Mouse (Mus musculus) liver, embryonic 13.5 days (tissue): ENCODE measurements at regions not wholly inside any gene's neighbourhood (a gene's known extent, or its start where the extent isn't known, plus 50 kb on each side); places are given as distances from the start of the nearest gene placed in this dataset.

Experiments
- ATAC-seq: fragments of 200-750 bp; cut with Nextera tagmentation; 2 replicates; pipeline ENCODE4 v1.8.0; 2017; ENCODE audit warnings: low read depth, mild to moderate bottlenecking, moderate number of reproducible peaks, moderate library complexity
- DNase-seq: peaks from one replicate; pipeline ENCODE4 v3.0.0; 2022
- H3K27ac ChIP-seq: fragments of 300-500 bp; sonication (generic); 2 replicates; pipeline ENCODE4 v1.5.1; 2015; ENCODE audit warnings: moderate library complexity, mild to moderate bottlenecking, inconsistent platforms
- H3K27me3 ChIP-seq: fragments of 300-500 bp; sonication (generic); 2 replicates; pipeline ENCODE4 v1.6.1; 2015; ENCODE audit warnings: mild to moderate bottlenecking, inconsistent platforms
- H3K36me3 ChIP-seq: fragments of 300-500 bp; sonication (generic); 2 replicates; pipeline ENCODE4 v1.6.1; 2015; ENCODE audit warnings: mild to moderate bottlenecking, inconsistent platforms
- H3K4me1 ChIP-seq: fragments of 300-500 bp; sonication (generic); replicated peaks from 2 replicates; pipeline ENCODE4 v1.6.1; 2015; ENCODE audit warnings: inconsistent platforms
- H3K4me2 ChIP-seq: fragments of 300-500 bp; sonication (generic); 2 replicates; pipeline ENCODE4 v1.6.1; 2015; ENCODE audit warnings: inconsistent platforms, mild to moderate bottlenecking, moderate library complexity
- H3K4me3 ChIP-seq: fragments of 300-500 bp; sonication (generic); replicated peaks from 2 replicates; pipeline ENCODE4 v1.5.1; 2015; ENCODE audit warnings: mild to moderate bottlenecking, inconsistent platforms
- H3K9ac ChIP-seq: fragments of 300-500 bp; sonication (generic); 2 replicates; pipeline ENCODE4 v1.6.1; 2015; ENCODE audit warnings: mild to moderate bottlenecking, inconsistent platforms
- H3K9me3 ChIP-seq: fragments of 300-500 bp; sonication (generic); replicated peaks from 2 replicates; pipeline ENCODE4 v1.6.1; 2016; ENCODE audit warnings: inconsistent platforms
- WGBS: fragments of 180-500 bp; shearing (Covaris S2); methylation state at CpG from one replicate; pipeline ENCODE4 v1.1.7; 2015; ENCODE audit not compliant: insufficient replicate concordance; 5-methylcytosine and 5-hydroxymethylcytosine counted together

DNA sequence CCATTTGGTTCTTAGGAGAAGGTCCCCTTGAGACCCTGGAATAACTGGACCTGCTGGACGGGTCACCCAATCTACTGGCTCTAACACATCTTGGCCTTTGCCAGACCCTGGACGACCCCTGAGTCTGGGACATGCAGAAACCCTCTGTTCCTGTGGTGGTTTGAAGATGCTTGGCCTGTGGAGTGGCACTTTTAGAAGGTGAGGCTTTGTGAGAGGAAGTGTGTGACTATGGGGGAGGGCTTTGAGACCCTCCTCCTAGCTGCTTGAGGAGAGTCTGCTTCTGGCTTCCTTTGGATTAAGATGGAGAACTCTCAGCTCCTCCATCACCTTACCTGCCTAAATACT, 84.9 kb downstream of the Tmem17 start:
- Histone ChIP-seq H3K4me3 (no peak overlapping the region), H3K27me3 (no peaks in the 10 kb centered on the region), H3K36me3 (no peaks in the 10 kb centered on the region), H3K9me3 (no peaks in the 10 kb centered on the region), H3K27ac (no peak overlapping the region), H3K4me2 (no peak overlapping the region), H3K4me1 (no peaks in the 10 kb centered on the region), H3K9ac (no peak overlapping the region)
- DNase-seq (no peak), ATAC-seq (no peak)
- WGBS, result 56% methylated on average over 2 of the region's 2 CpGs

DNA sequence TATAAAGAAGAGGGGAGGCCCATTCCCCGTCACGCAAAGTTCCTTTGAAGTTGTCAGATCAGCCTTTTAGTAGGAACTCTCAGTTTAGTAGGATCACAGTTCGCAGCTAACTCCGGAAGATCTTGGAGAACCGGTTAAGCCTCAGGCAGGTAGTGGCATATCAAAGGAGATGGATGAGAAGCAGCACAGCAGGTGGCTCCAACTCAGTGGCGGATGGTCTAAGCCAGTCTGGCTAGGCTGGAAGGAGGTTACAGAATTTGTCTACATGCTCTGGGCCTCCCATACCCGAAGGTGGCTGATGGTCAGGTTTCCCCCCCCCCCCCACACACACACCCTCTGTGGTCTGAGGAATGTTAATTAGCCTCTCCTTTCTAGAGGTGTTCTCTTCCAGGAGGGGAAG, 88.5 kb downstream of the Tmem17 start:
- Histone ChIP-seq H3K4me2 (no peak overlapping the region), H3K27me3 (no peaks in the 10 kb centered on the region), H3K27ac (no peak overlapping the region), H3K36me3 (no peaks in the 10 kb centered on the region), H3K9ac (no peak overlapping the region), H3K4me1 (peaks cover 13% of the 10 kb centered on the region), H3K9me3 (no peaks in the 10 kb centered on the region), H3K4me3 (no peak overlapping the region)
- 63% methylated on average over 7 of the region's 7 CpGs for WGBS
- DNase-seq (no peak), ATAC-seq (no peak)

DNA sequence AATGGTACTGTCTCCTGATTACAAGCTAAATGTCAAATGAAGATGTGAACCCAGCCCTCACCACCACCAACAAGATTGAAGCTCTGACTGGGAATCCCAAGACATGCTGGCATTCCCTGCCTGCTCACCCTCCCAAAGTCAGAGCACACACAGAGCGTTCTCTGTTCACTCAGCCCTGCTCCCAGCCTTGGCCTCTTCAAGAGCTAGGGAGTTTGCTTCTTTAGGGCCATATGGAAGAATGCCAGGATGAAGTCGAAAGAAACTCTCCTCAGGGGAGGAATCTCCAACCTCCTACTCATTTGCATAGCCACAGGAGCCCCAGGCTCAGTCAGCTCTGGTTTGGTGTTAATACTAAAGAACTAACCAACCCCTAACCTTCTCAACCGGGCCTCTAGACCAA, 90.1 kb downstream of the Tmem17 start:
- no peak for DNase-seq
- H3K4me3 ChIP-seq, result no peak overlapping the region
- no peaks in the 10 kb centered on the region for H3K9me3 ChIP-seq
- H3K9ac ChIP-seq, result no peak overlapping the region
- H3K4me1 ChIP-seq, result peaks cover 19% of the 10 kb centered on the region
- no peak overlapping the region for H3K4me2 ChIP-seq
- no peak overlapping the region for H3K27ac ChIP-seq
- no peak for ATAC-seq
- no peaks in the 10 kb centered on the region for H3K27me3 ChIP-seq
- WGBS, result 33% methylated on average over 3 of the region's 3 CpGs
- no peaks in the 10 kb centered on the region for H3K36me3 ChIP-seq

DNA sequence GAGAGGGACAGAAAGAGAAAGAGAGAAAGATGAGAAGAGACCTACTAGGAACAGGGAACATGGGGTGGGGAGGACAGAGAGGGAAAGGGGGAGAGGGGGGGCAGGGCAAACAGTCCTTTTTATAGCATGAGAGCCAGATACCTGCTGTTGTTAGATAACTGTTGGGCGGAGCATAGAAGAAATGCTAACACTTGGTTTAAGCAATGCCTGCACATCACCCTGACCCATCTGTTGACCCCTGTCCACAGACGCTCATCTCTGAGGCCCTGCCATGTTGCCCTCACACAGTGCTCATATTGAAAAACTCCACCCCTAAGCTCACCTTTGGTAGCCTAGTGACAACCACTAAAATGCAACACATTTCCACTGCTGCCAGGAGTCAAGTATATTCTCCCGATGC, 90.7 kb downstream of the Tmem17 start:
- no peak overlapping the region for H3K27ac ChIP-seq
- ATAC-seq (peak; percentile 79), DNase-seq (peak; percentile 10)
- H3K36me3 ChIP-seq, result no peaks in the 10 kb centered on the region
- H3K9me3 ChIP-seq, result no peaks in the 10 kb centered on the region
- H3K27me3 ChIP-seq, result no peaks in the 10 kb centered on the region
- H3K4me1 ChIP-seq, result peaks cover 19% of the 10 kb centered on the region
- H3K4me3 ChIP-seq, result no peak overlapping the region
- H3K4me2 ChIP-seq, result no peak overlapping the region
- WGBS, result 38% methylated on average over 3 of the region's 3 CpGs
- no peak overlapping the region for H3K9ac ChIP-seq

DNA sequence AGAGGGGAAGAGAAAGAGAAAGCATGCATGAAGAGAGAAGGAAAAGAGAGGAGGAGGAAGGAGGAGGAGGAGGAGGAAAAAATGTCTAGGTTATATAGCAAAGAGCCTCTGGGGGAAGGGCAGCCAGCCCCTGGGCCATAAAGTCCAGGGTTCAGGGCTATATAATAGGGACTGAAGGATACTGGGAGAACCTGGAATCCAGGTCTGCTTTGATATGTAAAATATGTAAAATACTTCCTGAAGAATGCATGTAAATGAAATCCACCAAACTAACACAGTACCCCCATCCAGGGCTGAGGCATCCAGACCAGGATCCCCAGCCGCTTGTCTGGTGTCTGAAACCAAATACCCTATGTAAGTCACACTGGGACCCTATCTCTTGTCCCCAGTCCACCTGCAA, 91.5 kb downstream of the Tmem17 start:
- no peaks in the 10 kb centered on the region for H3K9me3 ChIP-seq
- no peak for ATAC-seq
- H3K27me3 ChIP-seq, result no peaks in the 10 kb centered on the region
- WGBS, result 84% methylated on average over 1 of the region's 1 CpGs
- DNase-seq, result no peak
- H3K4me1 ChIP-seq, result peaks cover 19% of the 10 kb centered on the region
- no peak overlapping the region for H3K27ac ChIP-seq
- H3K36me3 ChIP-seq, result no peaks in the 10 kb centered on the region
- H3K9ac ChIP-seq, result no peak overlapping the region
- H3K4me3 ChIP-seq, result no peak overlapping the region
- no peak overlapping the region for H3K4me2 ChIP-seq

DNA sequence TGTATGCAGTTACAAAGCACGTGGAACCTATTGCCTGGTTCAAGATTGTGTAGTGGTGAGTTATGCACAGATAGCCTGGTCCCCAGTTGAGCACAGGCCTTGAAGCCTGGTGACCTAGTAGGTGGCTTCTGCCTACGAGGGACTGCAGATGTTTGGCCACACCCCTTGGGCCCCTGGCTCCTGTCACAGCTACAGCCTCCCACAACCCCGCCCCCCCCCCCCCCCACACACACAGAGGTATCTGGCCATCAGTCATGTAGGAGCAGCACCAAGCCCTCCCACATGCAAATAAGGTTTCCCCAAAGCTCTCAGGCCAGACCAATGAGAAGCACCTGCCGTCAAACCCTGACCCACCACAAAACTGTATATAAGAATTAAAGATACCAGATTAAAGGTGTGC, 94.5 kb downstream of the Tmem17 start:
- Histone ChIP-seq H3K27ac (no peak overlapping the region), H3K27me3 (peaks cover 10% of the 10 kb centered on the region), H3K4me2 (no peak overlapping the region), H3K36me3 (no peaks in the 10 kb centered on the region), H3K4me1 (peaks cover 23% of the 10 kb centered on the region), H3K9ac (no peak overlapping the region), H3K4me3 (no peak overlapping the region), H3K9me3 (no peaks in the 10 kb centered on the region)
- DNase-seq (no peak), ATAC-seq (0 out of 2 replicates have a peak, but pooled peaks have one; percentile 27)
- WGBS, result 40% methylated on average over 4 of the region's 4 CpGs

DNA sequence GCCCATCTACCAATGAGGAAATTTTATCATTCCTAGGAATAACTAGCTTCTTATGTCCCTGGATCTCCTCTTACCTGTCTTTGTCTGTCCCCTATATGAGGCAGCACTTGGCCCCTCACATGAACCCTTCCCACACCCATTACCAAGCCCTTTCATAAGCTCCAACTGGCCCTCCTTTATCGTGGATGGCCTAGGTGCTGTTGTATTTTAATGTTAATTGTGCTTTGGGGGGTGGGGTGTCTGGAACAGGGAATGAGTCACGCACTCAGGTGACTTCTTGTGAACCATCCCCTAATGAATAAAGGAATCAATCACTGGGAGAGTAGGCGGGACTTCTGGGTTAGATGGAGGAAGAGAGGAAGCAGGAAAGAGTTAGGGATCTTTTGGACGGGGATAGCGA, 95.8 kb downstream of the Tmem17 start:
- H3K4me3 ChIP-seq, result no peak overlapping the region
- no peak for DNase-seq
- peaks cover 15% of the 10 kb centered on the region for H3K4me1 ChIP-seq
- H3K27me3 ChIP-seq, result peaks cover 10% of the 10 kb centered on the region
- no peak for ATAC-seq
- H3K9ac ChIP-seq, result no peak overlapping the region
- 67% methylated on average over 5 of the region's 5 CpGs for WGBS
- H3K27ac ChIP-seq, result no peak overlapping the region
- no peak overlapping the region for H3K4me2 ChIP-seq
- no peaks in the 10 kb centered on the region for H3K9me3 ChIP-seq
- H3K36me3 ChIP-seq, result no peaks in the 10 kb centered on the region

DNA sequence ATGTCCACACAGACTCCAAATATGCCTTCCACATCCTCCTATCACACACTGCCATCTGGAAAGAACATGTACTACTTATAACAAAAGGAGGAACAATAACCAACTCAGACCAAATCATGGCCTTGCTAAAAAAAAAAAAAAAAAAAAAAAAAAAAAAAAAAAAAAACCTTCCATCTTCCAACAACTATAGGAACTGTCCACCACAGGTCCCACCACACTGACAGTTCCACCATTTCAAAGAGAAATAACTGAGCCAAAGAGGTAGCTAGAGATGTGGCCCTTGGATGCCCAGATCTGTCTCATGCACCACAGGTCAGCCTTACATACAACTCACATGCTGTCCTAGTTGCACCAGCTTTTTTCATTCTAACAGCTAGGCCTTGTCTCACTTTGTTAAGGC, 97.1 kb downstream of the Tmem17 start:
- Histone ChIP-seq H3K36me3 (no peaks in the 10 kb centered on the region), H3K4me1 (peaks cover 10% of the 10 kb centered on the region; the same call in 1 of the 2 replicates), H3K9me3 (no peaks in the 10 kb centered on the region), H3K27ac (no peak overlapping the region), H3K4me3 (no peak overlapping the region), H3K9ac (no peak overlapping the region), H3K4me2 (no peak overlapping the region), H3K27me3 (peaks cover 10% of the 10 kb centered on the region)
- DNase-seq, result no peak
- ATAC-seq, result no peak

DNA sequence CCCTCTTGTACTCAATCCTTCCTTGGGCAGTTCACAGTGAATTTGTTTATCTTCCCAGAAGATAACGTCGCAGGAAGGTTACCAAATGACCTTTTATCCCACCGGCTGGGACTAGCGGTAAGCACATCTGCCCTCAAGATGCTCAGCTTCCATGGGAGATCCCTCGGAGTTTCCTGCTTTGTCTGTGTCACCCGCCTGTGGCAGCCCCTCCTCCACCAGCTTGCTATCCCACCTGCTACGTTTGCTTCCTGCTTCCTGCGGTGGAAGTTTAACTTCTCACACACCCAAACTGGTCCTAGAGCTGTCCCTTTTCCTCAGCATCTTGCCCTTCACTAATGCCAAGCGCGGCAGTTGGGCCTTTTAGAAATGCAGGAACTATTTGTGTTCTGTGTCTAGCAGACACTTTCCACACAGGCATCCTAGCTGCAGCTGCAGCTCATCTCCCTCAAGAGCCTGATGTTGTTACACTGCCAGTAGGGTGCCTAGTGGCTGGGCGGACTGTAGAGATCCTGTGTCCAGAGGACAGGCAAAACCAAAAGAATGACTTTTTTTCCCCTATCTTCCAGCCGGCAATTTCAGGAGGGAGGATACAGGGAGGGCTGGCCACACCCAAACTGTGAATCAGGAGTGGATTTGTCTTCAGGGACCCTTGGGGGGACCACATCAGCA, 98.7 kb downstream of the Tmem17 start:
- H3K4me3 ChIP-seq, result no peak overlapping the region
- peaks cover 10% of the 10 kb centered on the region; the same call in 1 of the 2 replicates for H3K4me1 ChIP-seq
- DNase-seq (no peak), ATAC-seq (no peak)
- H3K9ac ChIP-seq, result no peak overlapping the region
- WGBS, result 9% methylated on average over 12 of the region's 12 CpGs
- peaks cover 10% of the 10 kb centered on the region for H3K27me3 ChIP-seq
- H3K9me3 ChIP-seq, result no peaks in the 10 kb centered on the region
- no peaks in the 10 kb centered on the region for H3K36me3 ChIP-seq
- H3K4me2 ChIP-seq, result no peak overlapping the region
- H3K27ac ChIP-seq, result no peak overlapping the region

DNA sequence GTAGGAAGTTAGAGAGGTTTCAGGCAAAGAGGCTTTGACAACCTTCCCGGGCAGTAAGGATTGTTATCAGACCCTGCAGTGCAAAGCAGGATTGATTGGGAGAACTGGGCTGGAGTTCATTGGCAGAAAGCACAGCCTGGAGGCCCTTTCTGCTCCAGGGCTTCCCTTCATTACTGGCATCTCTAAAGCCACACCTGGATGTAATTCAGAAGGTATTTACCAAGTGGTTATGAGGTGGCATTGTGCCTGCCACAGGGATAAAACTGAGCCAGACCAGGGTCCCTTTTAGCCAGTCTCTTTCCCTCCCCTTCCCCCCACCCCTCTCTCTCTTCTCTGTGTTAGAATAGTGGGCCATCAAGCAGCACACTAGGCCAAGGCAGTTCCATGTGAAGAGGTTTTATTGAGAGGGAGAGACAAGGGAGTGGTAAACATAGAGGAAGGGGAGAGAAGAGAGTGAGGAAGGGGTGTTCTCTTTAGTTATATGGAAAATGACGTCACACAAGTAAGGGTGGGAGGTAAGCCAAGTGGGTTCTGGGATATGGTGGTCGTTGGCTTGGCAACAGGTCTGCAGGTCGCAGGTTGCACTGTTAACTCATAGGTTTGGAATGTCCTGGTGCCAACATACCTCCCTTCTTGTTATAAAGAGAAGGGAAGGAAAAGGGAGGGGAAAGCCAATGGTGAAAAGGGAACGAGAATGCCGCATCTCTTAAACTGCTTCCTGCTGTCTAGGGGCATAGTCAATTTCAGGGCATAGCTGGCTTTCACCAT, 99.4 kb downstream of the Tmem17 start:
- 38% methylated on average over 6 of the region's 6 CpGs for WGBS
- no peak for ATAC-seq
- no peak overlapping the region for H3K4me2 ChIP-seq
- no peak overlapping the region for H3K27ac ChIP-seq
- H3K9ac ChIP-seq, result no peak overlapping the region
- peaks cover 4% of the 10 kb centered on the region; the same call in 1 of the 2 replicates for H3K4me1 ChIP-seq
- no peak overlapping the region for H3K4me3 ChIP-seq
- peaks cover 10% of the 10 kb centered on the region for H3K27me3 ChIP-seq
- no peak for DNase-seq
- H3K9me3 ChIP-seq, result no peaks in the 10 kb centered on the region
- H3K36me3 ChIP-seq, result no peaks in the 10 kb centered on the region

DNA sequence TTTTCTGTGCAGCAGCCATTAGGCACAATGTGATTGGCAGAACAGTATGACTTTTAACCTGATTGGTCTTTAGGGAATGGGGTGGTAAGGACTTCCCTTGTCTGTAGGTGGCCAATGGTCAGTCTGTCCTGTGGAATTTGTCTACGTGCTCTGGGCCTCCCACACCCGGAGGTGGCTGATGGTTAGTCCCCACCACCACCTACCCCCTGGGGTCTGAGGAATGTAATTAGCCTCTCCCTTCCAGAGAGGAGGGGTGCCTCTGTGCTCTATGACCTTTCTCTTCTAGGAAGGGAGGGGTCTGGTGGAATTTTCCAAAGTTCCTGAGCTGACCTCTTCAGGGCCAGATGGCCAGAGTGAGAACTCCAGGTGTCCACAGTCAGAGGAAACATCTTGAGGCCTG, 101.6 kb downstream of the Tmem17 start:
- DNase-seq (no peak), ATAC-seq (no peak)
- WGBS, result 40% methylated on average over 2 of the region's 2 CpGs
- Histone ChIP-seq H3K4me2 (no peak overlapping the region), H3K27ac (no peak overlapping the region), H3K9me3 (no peaks in the 10 kb centered on the region), H3K9ac (no peak overlapping the region), H3K27me3 (peaks cover 10% of the 10 kb centered on the region), H3K4me3 (no peak overlapping the region), H3K4me1 (peaks cover 4% of the 10 kb centered on the region; the same call in 1 of the 2 replicates), H3K36me3 (no peaks in the 10 kb centered on the region)
